Mouse (Mus musculus): ENCODE results near the gene Plekhb2.

DNA sequence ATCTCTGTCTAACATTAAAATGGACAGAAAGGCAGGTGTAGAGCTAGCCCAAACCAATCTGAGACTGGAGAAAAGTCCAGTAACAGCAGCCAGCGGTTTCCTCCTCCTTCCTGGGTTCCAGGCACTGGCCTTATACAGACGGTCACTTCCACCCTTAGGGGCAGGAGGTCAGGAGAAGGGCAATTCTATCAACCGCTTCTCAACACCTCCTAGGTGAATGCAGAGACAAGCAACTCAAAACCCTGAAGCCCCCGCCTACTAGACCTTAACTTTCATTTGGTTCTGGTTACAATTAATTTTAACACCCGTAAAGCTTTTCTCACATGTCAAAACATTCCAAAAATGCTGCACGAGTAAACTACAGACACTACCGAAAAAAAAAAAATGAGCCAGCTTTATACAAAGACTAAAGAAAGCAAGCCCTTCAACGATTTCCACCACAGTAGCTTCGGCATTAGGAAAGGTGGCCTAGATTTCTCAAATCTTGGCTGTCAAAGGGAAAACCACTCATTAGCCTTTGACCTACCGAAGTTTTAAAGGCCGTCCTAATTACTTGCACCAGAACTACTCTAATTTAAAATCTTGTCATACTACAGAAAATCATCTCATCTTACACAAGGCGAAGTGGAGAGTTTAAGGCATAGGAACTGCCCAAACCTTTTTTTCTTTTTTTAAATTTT is 7.9 kb upstream of the Plekhb2 start:
- TF ChIP-seq CTCF (IDR thresholded peaks at IDR 0.05; ENCODE audit: low read depth) (no peak), EP300 (IDR thresholded peaks at IDR 0.05; ENCODE audit: low read depth) (no peak)

Data from liver, postnatal 0 days (tissue).